Mouse (Mus musculus) spleen, embryonic (tissue): Measurements from ENCODE around the gene Ppip5k2.

Source experiments
- CTCF ChIA-PET: fragments of 350-600 bp; sonication (Branson Sonifier 250); formaldehyde crosslinking; loops from one replicate; lab custom pipeline; 2022; lab: Charles Lee

The Ppip5k2 gene

DNA sequence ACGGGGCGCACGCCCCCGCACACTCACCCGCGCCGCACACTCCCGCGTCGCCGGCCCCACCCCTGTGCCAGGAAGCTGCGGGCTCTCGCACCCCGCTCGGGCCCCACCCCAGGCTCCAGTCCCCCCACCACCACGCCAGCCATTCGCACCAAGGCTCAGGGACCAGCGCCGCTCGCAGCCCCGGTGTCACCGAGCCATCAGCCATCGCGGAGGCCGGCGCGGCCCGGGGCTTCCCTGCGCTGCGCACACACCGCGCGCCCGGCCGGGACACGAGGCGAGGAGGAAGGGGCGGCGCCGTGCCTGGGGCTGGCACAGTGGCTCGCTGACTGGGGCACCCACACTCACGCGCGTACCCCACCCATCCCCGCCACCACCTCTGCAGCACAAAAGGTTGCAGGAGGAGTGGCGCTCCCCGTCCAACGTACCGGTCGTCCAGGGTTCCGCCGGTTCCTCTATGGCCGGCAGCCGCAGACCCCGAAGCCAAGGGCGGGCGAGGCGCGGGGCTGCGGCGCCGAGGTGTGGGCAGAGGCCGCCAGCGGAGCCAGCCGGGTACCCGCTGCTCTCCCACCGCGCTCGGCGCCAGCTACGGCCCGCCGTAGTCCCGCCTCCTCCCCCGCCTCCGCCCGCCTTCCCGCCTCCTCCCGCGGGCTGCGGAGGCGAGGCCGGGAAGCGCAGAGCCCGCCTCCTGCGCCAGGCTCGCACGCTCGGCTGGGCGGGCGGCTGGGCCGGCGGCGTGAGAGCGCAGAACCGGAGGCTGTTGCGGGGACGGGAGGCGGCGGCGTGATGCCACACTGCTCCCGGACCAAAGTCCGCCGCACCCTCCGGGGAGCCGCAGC lies 108.6 kb downstream of the Ppip5k2 start, which contains the start of gene D1Ertd622e:
D1Ertd622e (minus strand) TSS at position 669 of the 836 bp plus-strand sequence.
- CTCF ChIA-PET, result no interaction called here

DNA sequence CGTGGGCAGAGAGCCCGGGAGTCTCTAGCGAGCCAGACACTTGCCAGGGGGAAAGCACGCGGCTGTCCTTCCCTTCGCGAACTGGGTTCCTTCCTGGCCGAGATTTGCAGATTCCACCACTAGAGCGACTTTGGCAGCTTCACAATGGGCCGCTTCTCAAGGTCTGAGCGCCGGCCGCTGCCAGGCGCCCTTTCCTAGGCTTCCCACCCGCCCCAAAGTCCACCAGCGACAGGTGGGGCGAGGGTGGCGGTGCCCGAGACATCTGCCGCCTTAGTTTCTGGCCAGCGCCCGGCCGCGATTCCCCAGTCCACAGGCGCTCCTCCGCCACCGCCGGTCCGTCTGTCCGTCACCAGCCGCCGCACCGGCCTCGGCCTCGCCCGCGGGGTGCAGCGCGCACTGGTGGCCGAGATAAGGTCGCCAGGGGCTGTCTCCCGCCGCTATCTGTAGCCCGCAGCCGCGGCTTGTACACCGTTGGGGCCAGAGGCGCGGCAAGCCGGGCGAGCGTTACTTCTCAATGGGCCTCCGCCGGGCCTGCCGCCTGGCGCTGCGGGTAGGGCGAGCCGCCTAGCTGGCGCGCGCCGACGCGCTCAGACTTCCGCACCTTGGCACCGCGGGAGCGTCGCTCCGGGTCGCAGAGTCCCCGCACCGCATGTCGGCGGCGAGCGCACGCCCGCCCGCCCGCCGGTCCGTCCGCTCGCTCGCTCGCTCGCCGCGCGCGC lies 109.4 kb downstream of the Ppip5k2 start:
- CTCF ChIA-PET, result interaction anchor here (0.5 to 1.1 kb wide), 2 partner anchors 80 to 110 kb away, joined by 3 to 4 read pairs; partner anchors contain the start of genes Gin1 and Ppip5k2

DNA sequence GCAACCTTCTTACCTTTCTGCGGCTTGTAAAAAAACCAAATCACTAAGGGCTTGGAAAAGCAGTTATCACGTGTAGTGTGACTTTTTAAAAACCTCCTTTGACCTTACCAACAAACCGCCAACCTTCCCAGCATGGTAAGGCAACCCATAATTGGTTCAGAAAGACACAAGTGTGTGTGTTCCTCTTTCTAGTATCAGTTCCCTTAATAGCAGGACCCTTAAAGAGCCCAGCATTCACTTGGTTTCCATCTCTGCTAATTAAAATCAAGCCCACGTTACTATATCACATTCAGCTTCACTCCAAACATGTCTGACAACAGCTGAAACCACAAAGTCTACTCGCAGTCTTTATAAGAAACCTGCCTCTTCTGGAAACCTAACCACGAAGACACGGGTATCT lies 110.8 kb downstream of the Ppip5k2 start:
- CTCF ChIA-PET, result interaction anchor here (1.1 to 2.1 kb wide), 2 partner anchors 12 to 111 kb away, joined by 4 to 6 read pairs; partner anchors contain the start of genes Gin1 and Ppip5k2

DNA sequence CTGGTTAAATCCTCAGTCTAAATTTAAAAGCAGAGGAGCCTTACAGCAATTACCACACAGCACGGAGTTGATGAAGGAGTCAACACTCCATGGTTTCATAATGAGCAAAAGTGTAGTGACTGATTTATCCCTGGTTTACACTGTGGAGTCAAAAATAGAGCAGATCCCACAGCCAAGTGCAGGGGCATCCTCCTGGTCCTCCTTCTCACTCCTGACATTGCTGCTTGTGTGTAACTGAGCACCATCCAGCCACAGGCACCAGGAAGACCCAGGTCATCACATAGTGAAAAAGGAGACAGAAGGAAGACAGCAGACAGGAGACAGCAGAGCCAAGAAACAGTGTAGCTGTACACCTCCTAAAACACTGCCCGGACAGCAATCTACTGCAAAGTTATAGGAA lies 112.4 kb downstream of the Ppip5k2 start:
- CTCF ChIA-PET, result no interaction called here

DNA sequence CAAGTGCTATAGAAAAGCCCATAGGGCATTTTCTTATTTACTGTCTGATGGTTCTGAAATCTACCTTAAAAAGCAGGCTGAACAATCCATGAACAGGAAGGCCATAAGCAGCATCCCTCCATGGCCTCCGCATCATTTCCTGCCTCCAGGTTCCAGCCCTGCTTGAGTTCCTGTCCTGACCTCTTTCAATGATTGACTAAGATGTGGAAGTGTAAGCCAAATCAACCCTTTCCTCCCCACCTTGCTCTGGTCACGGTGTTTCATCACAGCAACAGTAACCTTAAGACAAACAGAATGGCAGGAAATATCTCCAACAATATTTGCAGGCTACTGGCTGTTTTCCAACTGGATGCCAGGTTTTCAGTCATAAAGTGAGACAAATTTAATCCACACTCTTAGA lies 113.0 kb downstream of the Ppip5k2 start:
- CTCF ChIA-PET, result no interaction called here
